Mouse (Mus musculus) kidney, postnatal 14 days (tissue): Measurements from ENCODE around the gene Tnfaip2.

ENCODE experiments used
- DNase-seq: peaks from one replicate; pipeline ENCODE4 v3.0.0; 2022; ENCODE audit warnings: mixed read lengths

Gene Tnfaip2

DNA sequence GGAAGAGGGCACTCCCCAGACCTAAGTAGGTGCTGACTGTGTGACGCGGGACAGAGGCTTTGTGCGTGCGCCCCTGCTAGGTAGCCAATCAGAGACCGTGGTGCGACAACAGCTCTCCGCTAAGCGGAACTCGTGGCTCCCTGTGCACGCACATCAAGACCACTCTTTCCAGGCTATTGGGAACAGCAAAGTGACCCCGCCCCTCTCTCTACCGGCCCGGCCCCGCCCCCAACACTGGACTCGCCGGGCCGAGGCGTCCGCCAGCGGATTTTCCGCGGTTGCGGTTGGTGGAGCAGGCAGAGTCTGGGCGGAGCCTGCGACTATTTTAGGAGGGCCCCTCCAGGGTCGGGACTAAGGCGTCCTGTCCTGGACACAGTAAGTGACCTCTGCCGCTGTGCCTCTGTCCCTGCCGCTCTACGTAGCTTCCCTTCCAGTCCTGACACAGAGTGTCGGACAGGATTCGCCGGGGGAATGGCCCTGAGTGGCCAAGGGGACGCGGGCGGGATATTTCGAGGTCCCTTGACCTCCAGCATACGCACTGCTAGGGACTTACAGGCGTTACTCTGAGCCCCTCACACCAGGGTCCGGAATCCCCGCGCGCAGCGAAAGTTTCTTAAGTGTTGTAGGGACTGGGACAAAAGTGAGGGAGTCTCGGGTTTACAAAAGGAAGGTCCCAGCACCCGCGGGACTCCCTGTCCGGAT, at the start of gene Tnfaip2:
Gene Tnfaip2, plus strand, starts transcription at position 161 of the 702 bp plus-strand sequence.
- peak; percentile 92 for DNase-seq

DNA sequence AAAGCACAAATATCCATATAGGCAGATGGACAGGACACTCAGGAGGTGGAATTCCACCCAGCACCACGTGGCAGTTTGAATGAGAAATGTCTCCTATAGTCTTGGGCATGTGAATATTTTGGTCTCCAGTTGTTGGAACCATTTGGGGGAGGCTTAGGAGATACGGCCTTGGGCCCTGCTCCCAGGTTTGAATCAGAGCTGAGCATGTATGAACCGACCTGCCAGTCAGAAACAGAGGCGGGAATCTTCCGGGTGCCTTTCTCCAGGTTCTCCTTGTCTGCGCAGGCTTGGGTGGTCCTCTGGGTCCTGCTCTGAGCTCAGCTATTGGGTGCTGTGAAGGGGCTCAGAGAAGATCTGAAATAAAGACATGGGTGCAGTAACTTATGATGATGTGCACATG, 48.3 kb upstream of the Tnfaip2 start:
- DNase-seq = no peak

DNA sequence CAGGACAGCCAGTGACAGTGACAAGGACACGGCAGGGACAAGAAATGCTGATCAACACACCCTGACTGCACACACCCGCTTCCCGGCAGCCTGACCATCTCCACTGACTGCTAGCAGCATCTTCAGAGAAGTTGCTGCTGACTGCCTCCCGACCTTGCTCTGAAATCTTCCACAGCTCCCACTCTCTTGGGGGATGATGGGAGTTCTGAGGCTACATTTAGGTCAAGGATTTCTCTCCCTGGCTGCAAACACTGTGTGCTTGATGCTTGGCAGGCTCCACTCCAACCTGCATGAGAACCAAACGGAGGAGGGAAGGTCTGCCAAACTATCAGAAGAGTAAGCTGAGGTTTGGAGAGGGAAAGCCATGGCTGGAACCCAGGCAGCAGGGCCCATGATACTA, 45.3 kb upstream of the Tnfaip2 start:
- DNase-seq = no peak

DNA sequence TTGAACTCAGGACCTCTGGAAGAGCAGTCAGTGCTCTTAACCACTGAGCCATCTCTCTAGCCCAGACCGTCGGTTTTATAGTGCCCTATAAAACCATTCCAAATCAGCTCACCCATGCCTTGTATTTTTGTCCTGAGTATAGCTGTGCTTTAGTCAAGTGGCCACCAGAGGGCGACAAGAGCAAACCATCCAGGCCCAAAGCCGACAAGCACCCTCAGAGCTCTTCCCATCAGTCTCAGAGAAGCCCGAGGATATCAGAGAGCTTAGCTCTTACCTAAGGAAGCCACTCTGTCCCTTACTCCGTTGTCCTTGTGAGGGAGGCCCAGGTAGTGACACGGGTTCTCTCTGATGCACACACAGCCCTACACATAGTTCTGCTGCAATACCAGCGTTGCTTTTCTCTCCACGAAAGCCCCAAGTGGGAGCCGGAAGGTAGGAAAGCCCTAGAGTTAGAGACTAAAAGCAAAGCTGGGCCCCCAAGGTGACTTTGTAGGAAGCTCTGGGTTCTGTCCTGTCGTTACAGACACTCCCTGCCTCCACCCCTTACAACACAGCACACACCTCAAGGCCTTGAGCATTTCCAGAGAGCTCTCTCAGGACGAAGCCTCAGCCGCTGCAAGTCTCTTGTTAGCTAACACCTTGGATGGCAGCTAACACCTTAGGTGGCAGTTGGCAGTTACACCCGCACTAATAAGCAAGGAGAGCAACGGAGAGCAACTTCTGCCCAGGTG, 40.6 kb upstream of the Tnfaip2 start:
- DNase-seq = peak; percentile 87

DNA sequence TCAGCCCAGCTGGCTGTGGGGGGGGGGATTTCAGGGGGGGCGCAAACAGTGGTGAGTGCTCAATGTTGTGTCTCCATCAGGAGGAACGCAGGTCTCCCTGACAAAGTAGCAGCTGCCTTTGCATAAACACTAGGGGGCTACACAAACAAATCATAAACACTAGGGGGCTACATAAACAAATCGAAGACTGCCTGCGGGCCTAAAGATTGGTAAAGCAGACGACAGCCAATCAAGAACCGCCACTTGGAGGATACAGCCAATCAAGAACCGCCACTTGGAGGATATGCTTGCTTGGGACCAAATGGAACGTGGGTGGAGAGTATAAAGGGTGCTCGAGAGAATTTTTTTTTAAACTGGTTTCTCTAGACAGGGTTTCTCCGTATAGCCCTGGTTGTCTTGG, 37.4 kb upstream of the Tnfaip2 start:
- DNase-seq = no peak

DNA sequence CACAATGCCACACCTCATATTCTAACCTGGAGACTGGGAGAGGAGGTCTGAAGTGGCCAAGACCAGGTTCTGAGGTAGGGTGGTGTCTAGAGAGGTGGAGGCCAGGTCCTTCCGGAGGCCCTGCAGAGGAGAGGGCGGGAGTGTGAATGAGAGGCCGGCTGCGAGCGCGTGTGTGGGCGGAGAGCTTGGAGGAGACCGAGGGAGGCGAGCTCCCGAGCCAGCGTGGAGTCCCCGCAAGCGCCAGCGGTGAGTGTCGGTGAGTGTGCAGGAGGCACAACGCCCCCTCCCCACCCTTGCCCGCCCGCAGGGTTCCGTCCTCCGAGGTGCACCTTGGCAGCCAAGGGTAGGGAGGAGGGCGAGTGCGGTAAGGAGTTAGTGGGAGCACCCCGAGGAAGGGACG, 35.6 kb upstream of the Tnfaip2 start, which contains the start of gene Lbhd2:
Gene Lbhd2, plus strand, starts transcription at position 188 of the 400 bp plus-strand sequence.
- no peak for DNase-seq

DNA sequence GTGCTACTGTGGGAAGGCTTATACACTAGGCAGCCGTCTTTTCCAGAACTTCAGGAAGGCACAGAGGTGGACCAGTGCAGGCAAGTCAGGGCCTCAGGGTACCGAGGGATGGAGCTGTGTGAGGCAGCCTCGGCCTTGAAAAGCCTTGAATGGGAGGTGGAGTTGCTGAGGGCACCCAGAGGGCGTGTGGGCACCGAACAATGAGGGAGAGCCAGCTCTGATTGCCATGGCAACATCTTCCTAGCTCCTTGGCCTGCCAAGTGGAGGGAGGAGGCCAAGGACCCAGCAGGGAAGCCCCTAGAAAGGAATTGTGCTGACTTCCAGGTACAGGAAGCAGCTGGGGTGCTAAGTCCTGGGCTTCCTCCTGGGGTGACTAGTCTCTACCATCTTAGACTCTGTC, 32.7 kb upstream of the Tnfaip2 start:
- DNase-seq = no peak

DNA sequence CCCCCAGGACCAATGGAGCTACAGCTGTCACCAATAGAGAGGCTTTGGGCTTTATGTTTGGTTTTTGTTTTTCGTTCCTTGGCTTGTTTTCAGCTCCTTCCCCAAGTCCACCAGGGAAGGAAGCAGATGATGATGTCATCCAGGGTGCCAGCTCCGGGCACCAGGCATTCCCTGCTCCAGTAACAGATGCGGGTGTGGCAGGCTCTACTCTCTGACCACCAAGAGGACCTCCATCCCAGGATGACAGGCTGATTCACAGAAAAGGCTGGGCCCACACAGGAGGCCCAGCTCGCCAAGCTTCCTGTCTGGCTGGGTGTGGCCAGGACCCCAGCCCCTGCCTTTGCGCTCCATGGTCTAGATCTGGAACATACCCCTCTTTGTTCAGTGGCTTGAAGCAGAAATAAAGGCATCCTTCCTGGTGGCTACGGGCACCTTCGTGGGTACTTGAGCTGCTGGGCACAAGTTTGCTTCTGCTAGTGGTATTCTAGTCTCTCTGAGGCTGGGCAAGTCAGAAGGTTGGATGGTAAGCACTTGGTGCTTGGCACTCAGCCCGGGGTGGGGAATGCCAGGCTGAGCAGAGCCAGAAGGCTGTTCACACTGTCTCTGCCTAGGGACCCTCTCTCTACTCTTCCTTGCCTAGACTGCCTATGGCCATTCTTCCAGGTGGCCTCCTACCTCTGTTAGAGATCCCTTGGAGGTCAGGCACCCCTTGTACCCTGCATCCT, 30.5 kb upstream of the Tnfaip2 start:
- DNase-seq = no peak

DNA sequence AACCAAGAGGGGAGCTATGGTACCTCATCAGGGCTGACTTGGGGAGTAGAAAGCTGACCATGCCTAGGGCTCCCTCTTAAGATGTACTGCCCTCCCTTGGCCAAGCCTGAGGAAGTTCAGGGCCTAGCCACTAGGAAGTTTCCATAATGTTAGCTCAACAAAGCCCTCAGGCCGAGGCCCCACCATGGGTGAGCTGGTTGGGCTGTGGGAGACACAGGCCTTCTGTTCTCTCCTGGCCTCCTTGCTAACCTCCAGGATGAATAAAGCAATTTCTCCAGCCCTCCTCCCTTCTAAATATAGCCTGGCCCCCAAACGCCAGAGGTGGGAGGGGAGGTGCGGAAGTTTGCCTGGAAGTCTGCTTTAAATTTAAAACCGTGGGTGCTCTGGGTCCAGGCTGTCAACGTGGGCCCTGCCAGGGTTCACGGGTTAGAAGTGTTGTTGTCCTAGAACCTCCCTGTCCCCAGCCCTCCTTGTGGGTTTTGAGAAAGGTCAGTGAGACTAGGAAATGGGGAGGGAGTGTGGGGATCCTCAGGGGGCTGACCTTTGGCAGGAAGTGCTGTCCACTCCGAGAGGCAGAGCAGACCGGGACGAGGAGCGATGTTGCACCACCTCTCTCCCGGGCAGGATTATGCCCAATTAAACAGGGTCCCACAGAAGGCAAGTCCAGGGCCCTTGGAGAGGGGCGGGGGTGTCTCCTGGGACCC, 29.5 kb upstream of the Tnfaip2 start:
- peak; percentile 55 for DNase-seq

DNA sequence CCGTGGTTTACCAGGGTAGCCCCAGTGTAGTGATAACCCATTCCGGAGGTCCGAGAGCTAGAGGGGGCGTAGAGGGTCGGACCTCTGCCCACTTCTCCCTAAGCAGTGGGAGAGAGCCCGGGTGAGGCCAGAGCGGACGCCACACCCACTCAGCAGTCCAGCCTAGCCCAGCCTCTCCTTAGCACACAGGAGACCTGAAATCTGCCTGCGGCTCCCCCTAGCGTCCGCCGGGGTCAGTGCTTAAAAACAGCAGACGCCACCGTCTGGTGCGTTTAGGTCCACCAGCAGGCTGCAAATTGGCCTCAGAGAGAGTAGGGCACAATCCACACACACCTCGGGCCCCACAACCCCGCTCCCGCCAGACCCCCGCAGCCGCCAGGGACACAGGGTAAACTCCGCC, 29.0 kb upstream of the Tnfaip2 start:
- peak; percentile 93 for DNase-seq

DNA sequence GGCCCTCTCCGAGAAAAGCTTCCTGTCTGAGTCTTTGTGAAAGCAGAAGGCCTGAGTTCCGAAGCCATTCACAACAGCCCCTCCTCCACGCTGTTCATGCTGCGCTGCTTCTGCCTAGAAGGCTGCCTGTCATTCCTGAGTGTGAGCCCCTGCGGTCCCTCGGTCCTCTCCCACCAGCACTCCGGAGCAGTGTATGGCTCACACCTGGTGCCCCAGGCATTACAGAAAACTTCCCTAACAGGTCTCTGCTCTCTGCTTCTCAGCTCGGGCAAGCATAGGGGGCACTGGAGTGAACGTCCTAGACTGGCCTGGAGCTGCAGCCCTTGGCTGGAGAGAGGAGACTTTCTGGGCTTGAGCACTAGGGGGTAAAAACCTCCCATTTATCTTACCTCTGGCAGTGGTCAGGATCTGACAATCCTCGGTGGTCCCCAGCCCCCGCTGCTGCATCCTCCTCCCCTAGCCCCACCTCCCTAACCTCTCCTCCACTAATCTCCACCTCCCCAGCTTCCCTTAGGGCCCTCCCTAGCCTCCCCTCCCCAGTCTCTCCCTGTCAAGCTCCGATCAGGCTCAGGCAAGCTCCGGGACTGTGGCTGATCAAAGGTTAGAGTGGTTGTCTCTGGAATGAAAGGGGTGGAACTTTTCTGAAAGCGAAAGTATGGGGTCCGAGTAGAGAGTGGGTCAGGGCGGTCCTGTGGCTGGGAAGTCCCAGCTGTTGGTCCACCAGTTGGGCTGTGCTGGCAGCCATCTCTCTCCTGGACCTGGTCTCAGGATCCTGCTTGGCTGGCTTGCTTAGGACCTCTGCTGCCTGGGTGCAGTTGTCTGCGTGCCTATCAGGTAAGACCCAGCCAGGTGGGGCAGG, 25.1 kb upstream of the Tnfaip2 start, which contains the start of gene Exoc3l4:
Gene Exoc3l4, plus strand, starts transcription at position 97 of the 859 bp plus-strand sequence.
- peak; percentile 61 for DNase-seq

DNA sequence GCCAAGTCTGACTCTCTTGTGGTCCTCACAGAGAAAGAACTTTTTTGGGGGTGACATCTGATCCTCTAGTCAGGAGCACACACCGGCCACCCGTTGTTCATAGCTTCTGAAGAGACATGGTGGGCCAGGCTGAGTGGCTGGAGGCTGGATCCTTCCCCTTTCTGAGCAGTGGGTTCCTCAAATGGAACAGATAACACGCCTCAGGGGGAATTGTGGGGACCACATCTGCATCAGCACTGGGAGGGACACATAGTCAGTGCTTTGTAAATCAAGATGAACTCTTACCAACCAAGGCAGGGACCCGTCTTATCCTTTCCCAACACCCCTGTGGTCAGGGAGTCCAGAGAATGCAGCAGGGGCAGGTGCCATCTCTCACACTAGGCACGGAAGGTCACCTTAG, 22.4 kb upstream of the Tnfaip2 start:
- DNase-seq = no peak

DNA sequence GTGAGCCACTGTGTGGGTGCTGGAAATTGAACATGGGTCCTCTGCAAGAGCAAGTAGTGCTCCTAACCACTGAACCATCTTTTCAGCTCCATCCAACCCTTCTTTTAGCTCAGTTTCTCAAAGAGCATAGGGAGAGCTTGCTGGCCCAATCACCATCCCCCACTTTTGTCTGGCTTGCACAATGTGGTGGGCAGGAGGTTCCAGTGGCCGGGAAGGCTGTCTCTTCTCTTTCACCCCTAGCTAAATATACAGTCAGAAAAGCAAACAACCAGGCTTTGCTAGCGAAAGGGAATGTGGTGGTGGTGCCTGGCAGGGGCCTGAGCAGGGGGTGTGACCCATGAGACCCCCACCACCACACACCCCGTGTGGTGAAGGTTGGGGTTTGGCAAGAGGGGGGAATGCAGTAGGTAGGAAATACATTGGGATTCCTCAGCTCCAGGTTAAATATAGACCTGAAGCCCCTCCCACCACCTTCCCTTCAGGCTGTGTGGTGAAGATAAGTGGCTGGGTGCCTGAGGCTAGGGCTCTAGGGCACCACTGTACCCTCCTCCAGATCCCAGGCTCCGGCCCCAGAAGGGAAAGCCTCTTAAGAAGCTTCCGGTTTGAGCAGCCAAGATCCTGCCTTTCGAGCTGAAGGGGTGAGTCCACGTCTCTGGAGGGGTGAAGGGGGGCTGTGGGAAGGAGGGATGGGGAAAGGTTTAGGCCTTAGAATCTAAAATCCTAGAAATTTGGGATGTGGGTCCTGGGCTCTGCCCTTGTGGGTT, 21.1 kb upstream of the Tnfaip2 start:
- DNase-seq = no peak

DNA sequence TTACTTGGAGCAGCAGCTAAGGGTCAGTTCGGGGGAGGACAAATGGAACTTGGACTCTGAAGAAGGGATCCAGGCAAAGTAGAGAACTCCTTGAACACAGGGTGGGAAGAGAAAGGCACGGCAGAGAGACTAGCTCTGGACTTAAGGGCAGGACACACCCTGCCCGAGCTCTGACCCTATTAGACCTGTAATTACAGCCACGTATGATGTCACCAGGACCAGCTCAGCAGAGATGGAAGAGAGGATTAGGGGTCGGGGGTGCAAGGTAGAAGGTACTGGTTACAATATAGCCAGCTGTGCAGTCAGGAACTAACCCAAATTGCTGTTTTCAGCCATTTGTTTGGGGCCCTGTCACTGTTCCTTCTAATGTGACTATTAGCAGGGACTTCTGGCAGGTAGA, 19.4 kb upstream of the Tnfaip2 start:
- DNase-seq = no peak

DNA sequence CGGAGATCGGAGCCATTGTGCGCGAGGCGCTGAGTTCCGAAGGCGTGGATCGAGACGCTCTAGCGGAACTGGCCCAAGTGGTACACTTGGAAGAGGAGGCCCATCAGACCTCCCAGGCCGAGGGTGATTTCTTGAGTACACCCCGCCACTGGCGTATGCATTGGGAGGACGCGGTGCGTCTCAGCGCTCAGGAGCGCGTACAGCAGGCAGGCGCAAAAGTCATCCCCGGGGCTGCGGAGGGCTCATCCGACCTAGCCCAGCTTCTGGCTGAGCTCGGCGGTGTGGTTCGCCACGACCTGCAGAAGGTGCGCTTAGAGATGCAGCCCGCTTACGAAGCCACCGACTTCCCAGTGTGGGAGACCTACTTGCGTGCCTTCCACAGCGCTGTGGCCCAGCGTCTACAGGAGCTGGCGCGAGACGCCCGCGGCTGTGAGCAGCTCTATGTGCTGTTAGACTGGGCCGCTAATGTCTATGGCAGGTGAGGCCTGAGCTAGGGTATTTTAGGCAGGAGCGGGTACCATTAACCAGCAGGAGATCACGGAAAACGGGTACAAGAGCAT, 18.6 kb upstream of the Tnfaip2 start:
- no peak for DNase-seq

DNA sequence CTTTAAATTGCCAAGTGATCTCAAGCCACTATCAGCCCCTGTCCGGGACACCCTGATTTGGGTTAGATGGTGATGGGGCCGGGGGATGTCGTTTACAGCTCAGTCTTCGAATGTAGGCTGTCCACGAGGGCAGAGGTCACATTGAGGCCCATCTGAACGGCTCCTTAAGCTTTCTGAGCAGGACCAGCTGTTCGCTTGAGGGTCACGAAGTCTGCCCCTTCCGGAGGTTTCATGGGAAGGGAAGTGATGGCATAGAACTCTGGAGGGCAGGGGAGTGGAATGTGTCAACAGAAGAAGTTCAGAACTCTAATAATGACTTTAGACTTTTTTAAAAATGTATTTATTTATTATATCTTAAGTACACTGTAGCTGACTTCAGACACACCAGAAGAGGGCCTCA, 17.7 kb upstream of the Tnfaip2 start:
- DNase-seq = no peak

DNA sequence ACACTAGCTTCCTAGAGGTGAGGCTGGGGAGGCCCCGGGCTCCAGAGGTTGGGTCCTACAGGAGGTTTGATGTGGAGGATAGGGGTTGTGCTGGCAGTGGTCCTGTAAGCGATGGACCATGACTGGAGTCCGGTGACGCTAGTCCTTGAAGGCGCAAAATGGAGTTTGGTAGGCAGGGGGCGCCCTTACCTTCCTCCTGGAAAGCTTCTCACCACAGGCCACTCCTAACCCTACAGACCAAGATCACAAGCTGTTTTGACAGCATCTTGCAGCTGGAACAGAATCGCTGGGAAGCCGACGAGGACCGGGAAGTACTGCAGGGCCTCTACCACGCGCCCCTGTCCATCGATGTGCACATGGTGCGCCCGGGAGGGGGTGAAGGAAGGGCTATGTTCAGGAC, 17.0 kb upstream of the Tnfaip2 start:
- DNase-seq = peak; percentile 93

DNA sequence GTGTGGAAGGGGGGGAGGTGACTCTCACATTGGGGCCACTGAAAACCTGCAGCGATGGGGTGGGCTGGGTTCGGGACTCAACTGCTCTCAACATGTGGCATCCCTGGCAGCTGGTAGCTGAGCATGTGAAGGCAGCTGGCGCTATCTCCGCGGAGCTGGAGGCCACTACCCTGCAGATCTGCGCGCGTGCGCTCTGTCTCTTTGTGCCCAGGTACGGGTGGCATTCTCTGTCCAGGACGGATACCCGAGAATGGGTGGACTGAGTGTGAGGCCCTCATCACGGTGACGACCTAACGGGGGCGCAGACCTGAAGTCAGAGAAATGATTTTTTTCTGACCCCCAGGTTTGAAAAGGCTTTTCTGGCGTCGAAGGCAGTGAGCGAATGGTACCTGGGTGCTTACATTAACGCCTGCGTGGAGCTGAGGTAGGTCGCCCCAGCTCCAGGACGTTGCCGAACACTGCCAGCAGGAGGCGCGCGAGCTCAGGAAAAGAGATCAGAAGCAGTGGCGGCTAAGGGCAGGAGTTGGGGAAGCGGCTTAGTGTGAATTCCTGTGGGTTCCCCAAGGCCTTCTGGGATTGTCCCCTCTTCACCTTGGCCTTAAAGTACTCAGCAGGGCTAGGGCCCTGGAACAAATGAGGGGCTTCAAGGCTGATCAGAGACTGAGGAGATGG, 16.3 kb upstream of the Tnfaip2 start:
- DNase-seq = peak; percentile 93

DNA sequence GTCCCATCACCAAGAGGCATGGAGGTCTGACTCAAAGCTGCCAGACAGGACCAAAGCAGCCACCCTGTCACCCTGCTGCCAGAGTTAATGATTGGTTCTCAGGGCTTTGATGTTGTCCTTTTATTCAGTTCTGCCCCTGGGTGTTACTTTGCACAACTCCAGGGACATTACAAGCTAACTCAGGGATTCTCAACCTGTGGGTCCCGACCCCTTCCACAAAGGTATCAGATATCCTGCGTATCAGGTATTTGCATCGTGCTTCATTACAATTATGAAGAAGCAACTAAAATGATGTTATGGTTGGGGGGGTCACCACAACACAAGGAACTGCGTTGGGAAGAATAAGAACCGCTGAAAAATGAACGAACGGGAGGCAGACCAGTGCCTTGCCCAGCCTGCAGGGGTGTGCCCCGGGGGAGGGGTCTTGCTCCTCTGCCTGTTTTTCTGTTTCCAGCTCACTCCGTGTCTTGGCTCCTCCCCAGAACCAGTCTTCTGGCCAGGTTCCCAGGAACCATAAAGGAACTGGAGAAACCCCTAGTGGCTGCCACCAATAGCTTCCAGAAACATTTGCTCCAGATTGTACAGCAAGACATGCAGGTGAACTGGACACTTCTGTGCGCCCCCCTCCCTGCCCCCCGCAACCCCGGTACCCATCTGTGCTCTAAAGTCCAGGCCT, 14.7 kb upstream of the Tnfaip2 start:
- peak; percentile 81 for DNase-seq

DNA sequence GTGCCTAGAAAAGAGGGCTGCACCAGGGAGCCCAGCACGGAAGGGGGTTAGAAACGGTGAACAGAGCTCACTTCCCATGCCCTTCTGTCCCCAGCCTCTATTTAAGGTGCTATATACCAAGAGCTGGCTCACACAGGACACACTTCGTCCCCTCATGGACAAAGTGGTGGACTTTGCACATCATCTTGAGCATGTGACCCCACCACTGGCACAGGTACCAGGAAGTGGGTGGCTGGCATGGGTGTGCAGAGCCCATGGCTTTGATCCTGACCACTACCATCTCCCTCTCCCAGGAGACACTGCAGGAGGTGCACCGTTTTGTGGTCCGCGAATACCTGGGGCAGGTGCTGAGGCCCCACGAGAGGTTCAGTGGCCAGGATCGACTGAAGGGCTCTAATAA, 13.9 kb upstream of the Tnfaip2 start:
- peak; percentile 51 for DNase-seq
